Mouse (Mus musculus) ES-E14 (cell line): Measurements from ENCODE around the gene Jund. TPM values are rescaled to one million over a fixed set of nuclear protein-coding genes. Genes with fewer than 3 reads are reported as not detected.
A peak's percentile ranks its signal among the peaks of the same experiment; 100 is the strongest.

Source experiments
- DNase-seq: peaks from one replicate; pipeline ENCODE4 v3.0.0-alpha.2; 2013; ENCODE audit warnings: low read depth, low spot score
- H3K27ac ChIP-seq: 2 replicates; pipeline ENCODE4 v1.5.1; 2012; ENCODE audit warnings: low read depth, mild to moderate bottlenecking, low read length, moderate library complexity, mixed read lengths; ENCODE audit not compliant: poor library complexity, insufficient read depth, severe bottlenecking
- H3K36me3 ChIP-seq: 2 replicates; pipeline ENCODE4 v1.6.1; 2012; ENCODE audit warnings: mild to moderate bottlenecking, low read length, moderate library complexity, mixed read lengths; ENCODE audit not compliant: control insufficient read depth, poor library complexity, insufficient read depth, severe bottlenecking
- H3K4me1 ChIP-seq, 2 experiments: fragments of 150-350 bp in 1 of 2; sonication (generic) in 1 of 2; 2 replicates each; pipeline ENCODE4 v1.6.1; 2012; ENCODE audit warnings: low read length in 2 of 2, mild to moderate bottlenecking in 1 of 2, mixed read lengths in 1 of 2; ENCODE audit not compliant: control insufficient read depth in 2 of 2, insufficient read depth in 2 of 2, poor library complexity in 1 of 2
- H3K4me3 ChIP-seq, 2 experiments: fragments of 150-350 bp in 1 of 2; sonication (generic) in 1 of 2; 2 replicates each; pipeline ENCODE4 v1.5.1; 2012; ENCODE audit warnings: low read length in 2 of 2, low read depth in 1 of 2, mild to moderate bottlenecking in 1 of 2, mixed read lengths in 1 of 2; ENCODE audit not compliant: insufficient read depth in 1 of 2, poor library complexity in 1 of 2, severe bottlenecking in 1 of 2
- H3K9ac ChIP-seq: 2 replicates; pipeline ENCODE4 v1.6.1; 2012; ENCODE audit warnings: low read depth, mild to moderate bottlenecking, low read length, mixed read lengths; ENCODE audit not compliant: poor library complexity, insufficient read depth, severe bottlenecking
- H3K9me3 ChIP-seq: fragments of 150-350 bp; sonication (generic); 2 replicates; pipeline ENCODE4 v1.6.1; 2012; ENCODE audit warnings: low read depth, mild to moderate bottlenecking, low read length; ENCODE audit not compliant: control insufficient read depth, insufficient read depth
- CHD2 ChIP-seq: IDR thresholded peaks from 2 replicates; pipeline ENCODE4 v1.6.1; 2014; ENCODE audit warnings: mild to moderate bottlenecking, low read depth, low read length, inconsistent platforms
- HCFC1 ChIP-seq: IDR thresholded peaks from 2 replicates; pipeline ENCODE4 v1.6.1; 2012; ENCODE audit warnings: low read length, inconsistent platforms, borderline replicate concordance; ENCODE audit not compliant: insufficient read depth
- MAFK ChIP-seq: IDR thresholded peaks from 2 replicates; pipeline ENCODE4 v1.6.1; 2014; ENCODE audit warnings: mild to moderate bottlenecking, low read depth, low read length, inconsistent platforms; ENCODE audit not compliant: insufficient read depth
- ZC3H11A ChIP-seq: IDR thresholded peaks from 2 replicates; pipeline ENCODE4 v1.6.1; 2012; ENCODE audit warnings: low read depth, mild to moderate bottlenecking, inconsistent platforms, low read length, borderline replicate concordance
- ZNF384 ChIP-seq: IDR thresholded peaks from 2 replicates; pipeline ENCODE4 v1.6.1; 2012; ENCODE audit warnings: low read depth, low read length, inconsistent platforms
- in situ Hi-C, 2 experiments: fragments of 600-800 bp; cut with MboI; formaldehyde crosslinking; loops; one replicate each; pipeline ENCODE4 v1.15.1; 2025; ENCODE audit warnings: low sequenced_read_pairs in 2 of 2, inconsistent platforms in 1 of 2; ENCODE audit not compliant: unreplicated experiment in 2 of 2
- total RNA-seq: library from RNA; depleted of rRNA; stranded (reverse); fragments of 300-350 nt; gene quantifications from 2 replicates; pipeline ENCODE4 v1.2.3, GENCODE M21; 2012

Gene Jund
- total RNA-seq, 1 experiment, result 60.1 TPM

DNA sequence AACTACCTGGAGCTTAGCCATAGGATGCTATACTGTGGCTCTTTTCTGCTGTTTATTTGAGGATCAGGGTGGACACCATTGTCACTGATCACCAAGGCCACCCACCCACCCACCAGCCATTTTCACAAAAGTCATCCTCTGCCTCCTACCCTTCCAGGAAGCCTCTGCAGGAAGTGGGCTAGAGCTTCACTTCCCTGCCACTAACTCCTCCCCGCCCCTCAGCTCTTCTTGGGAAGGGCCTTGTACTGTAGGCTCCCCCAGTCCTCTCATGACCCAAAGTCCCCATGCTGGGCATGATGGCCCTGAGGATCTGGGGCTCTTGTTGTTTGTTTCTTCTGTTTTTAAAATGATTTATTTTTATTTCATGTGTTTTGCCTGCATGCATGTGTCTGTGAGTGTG is 23.4 kb upstream of the Jund start:
- Histone ChIP-seq H3K4me3 (peak overlapping the region; percentile 19 to 97; a peak in 2 of 4 replicates), H3K27ac (peak overlapping the region; percentile 99; the same call in 1 of the 2 replicates), H3K4me1 (peaks cover 19 to 41% of the 10 kb centered on the region in 2 experiments), H3K36me3 (peaks cover 31% of the 10 kb centered on the region; the same call in 1 of the 2 replicates), H3K9ac (peak overlapping the region; percentile 99; the same call in 1 of the 2 replicates), H3K9me3 (no peaks in the 10 kb centered on the region)
- in situ Hi-C loops, result no loop called here
- DNase-seq, result no peak
- TF ChIP-seq ZNF384 (no peak), CHD2 (no peak), ZC3H11A (no peak), HCFC1 (no peak), MAFK (no peak)

GRCm38 (mm10) chr8:70677451-70678080 is 21.2 kb upstream of the Jund start:
- H3K9me3 ChIP-seq, result no peaks in the 10 kb centered on the region
- no peak for DNase-seq
- in situ Hi-C loops, result no loop called here
- H3K4me3 ChIP-seq, result no peak overlapping the region
- TF ChIP-seq ZNF384 (no peak), MAFK (no peak), CHD2 (no peak), HCFC1 (no peak), ZC3H11A (no peak)
- H3K36me3 ChIP-seq, result peaks cover 31% of the 10 kb centered on the region; the same call in 1 of the 2 replicates
- H3K27ac ChIP-seq, result no peak overlapping the region
- H3K9ac ChIP-seq, result peak overlapping the region; percentile 4; the same call in 1 of the 2 replicates
- peaks cover 18 to 36% of the 10 kb centered on the region in 2 experiments for H3K4me1 ChIP-seq

DNA sequence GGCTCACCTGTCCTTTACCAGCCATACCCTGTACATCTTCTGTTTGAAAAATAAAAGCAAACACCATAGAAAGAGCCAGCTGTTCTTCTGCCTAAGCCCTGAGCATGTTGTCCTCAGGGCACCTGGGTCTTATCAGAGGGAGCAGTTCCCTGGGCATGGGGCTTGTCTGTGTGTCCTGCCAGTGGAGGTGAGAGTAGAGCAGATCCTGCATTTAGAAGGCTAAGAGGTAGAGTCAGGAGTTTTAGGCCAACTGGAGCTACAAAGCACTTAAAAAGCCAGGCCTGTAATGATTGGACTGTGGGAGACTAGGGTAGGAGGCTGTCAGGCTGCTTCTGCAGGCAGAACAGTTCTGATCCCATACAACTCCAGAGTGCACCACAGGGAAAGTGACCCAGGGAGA is 20.1 kb upstream of the Jund start:
- no peak overlapping the region for H3K27ac ChIP-seq
- no peak overlapping the region for H3K9ac ChIP-seq
- H3K36me3 ChIP-seq, result peaks cover 31% of the 10 kb centered on the region; the same call in 1 of the 2 replicates
- TF ChIP-seq ZC3H11A, result no peak
- no peak for TF ChIP-seq CHD2
- no peak for TF ChIP-seq HCFC1
- TF ChIP-seq MAFK, result no peak
- TF ChIP-seq ZNF384, result no peak
- H3K4me3 ChIP-seq, result no peak overlapping the region
- no peaks in the 10 kb centered on the region for H3K9me3 ChIP-seq
- in situ Hi-C loops, result no loop called here
- DNase-seq, result no peak
- peaks cover 18 to 36% of the 10 kb centered on the region in 2 experiments for H3K4me1 ChIP-seq

DNA sequence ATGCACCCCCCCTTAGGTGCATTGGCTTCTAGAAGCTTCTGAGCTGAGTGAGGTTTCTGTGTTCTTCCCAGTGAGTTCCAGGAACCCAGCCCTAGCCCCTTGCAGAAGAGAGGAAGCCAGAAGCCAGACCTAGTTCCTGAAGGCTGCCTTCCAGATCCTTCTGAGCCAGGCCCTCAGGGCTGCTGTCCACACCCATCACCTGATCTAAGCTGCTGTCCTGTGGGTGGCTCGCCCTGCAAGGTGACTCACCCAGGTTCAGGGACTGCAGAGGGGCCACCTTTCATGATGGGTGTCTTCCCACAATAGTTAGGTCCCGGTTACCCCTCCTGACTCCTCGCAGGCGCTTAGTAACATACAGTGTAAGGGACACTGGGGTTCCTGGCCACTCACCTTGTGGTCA is 19.3 kb upstream of the Jund start:
- peaks cover 18 to 33% of the 10 kb centered on the region in 2 experiments for H3K4me1 ChIP-seq
- H3K4me3 ChIP-seq, result no peak overlapping the region
- H3K36me3 ChIP-seq, result peaks cover 31% of the 10 kb centered on the region; the same call in 1 of the 2 replicates
- DNase-seq, result no peak
- no peaks in the 10 kb centered on the region for H3K9me3 ChIP-seq
- no peak for TF ChIP-seq HCFC1
- TF ChIP-seq ZNF384, result no peak
- no peak for TF ChIP-seq CHD2
- no peak for TF ChIP-seq ZC3H11A
- no peak for TF ChIP-seq MAFK
- H3K27ac ChIP-seq, result no peak overlapping the region
- in situ Hi-C loops, result no loop called here
- no peak overlapping the region for H3K9ac ChIP-seq
